ENCODE assay signal across 8 mouse cellular contexts in genomic region chr7:114745481-114746271, GRCm38 (mm10). TPM values are rescaled to one million over a fixed set of nuclear protein-coding genes. Genes with fewer than 3 reads are reported as not detected.
DNase-seq lines count a peak whose midpoint lies in the region; ATAC-seq and TF ChIP-seq lines count a peak whose summit lies in the region.

No protein-coding gene starts in this region.

- DNase-seq in lung, postnatal 0 days (ENCODE audit: low spot score), result no peak
- no peak for DNase-seq in lung, postnatal 25 days (ENCODE audit: low spot score)
- DNase-seq in hindbrain, embryonic 14.5 days (ENCODE audit: low spot score), result no peak
- no peak for DNase-seq in liver, adult 2 months (ENCODE audit: extremely low read depth, low read depth, low spot score)
- peak; percentile 39 for DNase-seq in retina, embryonic 14.5 days (ENCODE audit: low spot score)
- no peak for DNase-seq in left cerebral cortex, postnatal 36 days (ENCODE audit: low spot score in 2 of 2)

- 0 out of 2 replicates have a peak, but pooled peaks have one; percentile 17 for TF ChIP-seq CTCF in lung, postnatal 0 days (IDR thresholded peaks at IDR 0.05)
- TF ChIP-seq CTCF in liver, adult 2 months (IDR thresholded peaks at IDR 0.05; ENCODE audit: low read depth, low read length), result peak; percentile 51

- no peak overlapping the region for H3K9ac ChIP-seq in lung, postnatal 0 days (replicated peaks; ENCODE audit: low read depth)
- H3K9ac ChIP-seq in embryonic facial prominence, embryonic 15.5 days, result no peak overlapping the region; the same call in 1 of the 2 replicates
- peak overlapping the region; percentile 43 for H3K9ac ChIP-seq in hindbrain, embryonic 14.5 days
- peak overlapping the region; percentile 62 for H3K9ac ChIP-seq in liver, adult 2 months (ENCODE audit: low read depth, low read length)

- no peaks in the 10 kb centered on the region for H3K27me3 ChIP-seq in lung, postnatal 0 days (replicated peaks; ENCODE audit: insufficient read depth, low read length)
- H3K27me3 ChIP-seq in embryonic facial prominence, embryonic 15.5 days, result 0 out of 2 replicates have a peak, but pooled peaks cover 11% of the 10 kb centered on the region
- no peaks in the 10 kb centered on the region for H3K27me3 ChIP-seq in hindbrain, embryonic 14.5 days (ENCODE audit: control insufficient read depth, insufficient read depth, low read length)
- no peaks in the 10 kb centered on the region for H3K27me3 ChIP-seq in liver, adult 2 months (ENCODE audit: control insufficient read depth, insufficient read depth, low read length)

- no peaks in the 10 kb centered on the region for H3K9me3 ChIP-seq in lung, postnatal 0 days (ENCODE audit: low read length)
- no peaks in the 10 kb centered on the region for H3K9me3 ChIP-seq in embryonic facial prominence, embryonic 15.5 days (replicated peaks)
- no peaks in the 10 kb centered on the region for H3K9me3 ChIP-seq in hindbrain, embryonic 14.5 days (ENCODE audit: control insufficient read depth, low read length)

- WGBS in lung, postnatal 0 days, result 3% methylated on average over 34 of the region's 34 CpGs
- WGBS in embryonic facial prominence, embryonic 15.5 days, result 3% methylated on average over 34 of the region's 34 CpGs
- 6% methylated on average over 34 of the region's 34 CpGs for WGBS in hindbrain, embryonic 14.5 days
- WGBS in liver, adult 2 months, result 13% methylated on average over 34 of the region's 34 CpGs

- no peak overlapping the region for H3K4me3 ChIP-seq in lung, postnatal 0 days (ENCODE audit: low read depth, low read length)
- H3K4me3 ChIP-seq in embryonic facial prominence, embryonic 15.5 days (replicated peaks), result peak overlapping the region; percentile 38
- H3K4me3 ChIP-seq in hindbrain, embryonic 14.5 days (replicated peaks; ENCODE audit: low read length), result peak overlapping the region; percentile 33
- H3K4me3 ChIP-seq in liver, adult 2 months (ENCODE audit: insufficient read depth, low read depth, low read length), result peak overlapping the region; percentile 52; the same call in 1 of the 2 replicates

- ATAC-seq in lung, postnatal 0 days, result no peak
- peak; percentile 85 for ATAC-seq in embryonic facial prominence, embryonic 15.5 days (ENCODE audit: insufficient number of reproducible peaks, low FRiP score, low TSS enrichment, low read depth)
- ATAC-seq in hindbrain, embryonic 14.5 days (ENCODE audit: low FRiP score), result peak; percentile 64
- no peak for ATAC-seq in erythroid progenitor cell, adult 5-6 weeks (replicated peaks; ENCODE audit: low FRiP score, poor library complexity, severe bottlenecking)

- no peak for TF ChIP-seq EP300 in lung, postnatal 0 days (IDR thresholded peaks at IDR 0.05)

- H3K79me2 ChIP-seq in liver, adult 2 months (ENCODE audit: control insufficient read depth, insufficient read depth, low read length), result no peaks in the 10 kb centered on the region

- TF ChIP-seq POLR2A in liver, adult 2 months (IDR thresholded peaks at IDR 0.05; ENCODE audit: extremely low read depth, insufficient read depth, low read length), result no peak

- H3K4me1 ChIP-seq in lung, postnatal 0 days (ENCODE audit: insufficient read depth, low read depth, low read length), result no peaks in the 10 kb centered on the region
- peaks cover 15% of the 10 kb centered on the region for H3K4me1 ChIP-seq in embryonic facial prominence, embryonic 15.5 days
- H3K4me1 ChIP-seq in hindbrain, embryonic 14.5 days (replicated peaks; ENCODE audit: control insufficient read depth, insufficient read depth, low read length), result peaks cover 6% of the 10 kb centered on the region; the same call in 1 of the 2 replicates
- no peaks in the 10 kb centered on the region for H3K4me1 ChIP-seq in liver, adult 2 months (ENCODE audit: control insufficient read depth, insufficient read depth, low read length)

- intact Hi-C loops in left cerebral cortex, postnatal 36 days (cut with DNase I), result no loop called here

- H3K4me2 ChIP-seq in lung, postnatal 0 days (replicated peaks; ENCODE audit: low read depth, low read length), result peak overlapping the region; percentile 42
- peak overlapping the region; percentile 69 for H3K4me2 ChIP-seq in embryonic facial prominence, embryonic 15.5 days (replicated peaks)
- H3K4me2 ChIP-seq in hindbrain, embryonic 14.5 days (replicated peaks), result peak overlapping the region; percentile 60

- no peaks in the 10 kb centered on the region for H3K36me3 ChIP-seq in lung, postnatal 0 days (ENCODE audit: insufficient read depth, low read length)
- no peaks in the 10 kb centered on the region for H3K36me3 ChIP-seq in embryonic facial prominence, embryonic 15.5 days
- no peaks in the 10 kb centered on the region for H3K36me3 ChIP-seq in hindbrain, embryonic 14.5 days (replicated peaks; ENCODE audit: control insufficient read depth, insufficient read depth)
- no peaks in the 10 kb centered on the region for H3K36me3 ChIP-seq in liver, adult 2 months (ENCODE audit: control insufficient read depth, insufficient read depth, low read length)

- H3K27ac ChIP-seq in lung, postnatal 0 days (ENCODE audit: low read length), result no peak overlapping the region
- H3K27ac ChIP-seq in embryonic facial prominence, embryonic 15.5 days (replicated peaks), result peak overlapping the region; percentile 53; the same call in 1 of the 2 replicates
- no peak overlapping the region for H3K27ac ChIP-seq in hindbrain, embryonic 14.5 days
- no peak overlapping the region for H3K27ac ChIP-seq in liver, adult 2 months (replicated peaks; ENCODE audit: insufficient read depth, low read depth, low read length)

RNA-seq across cellular contexts. Expression of gene Insc, which starts 2.2 kb away (rescaled TPM):
- polyA plus RNA-seq in lung, postnatal 0 days (2015; fragmentation: Nextera tagmentation; extraction: Ambion mirVana), result 0.66 and 0.77 TPM in 2 replicates
- polyA plus RNA-seq in embryonic facial prominence, embryonic 15.5 days (2015; fragmentation: Nextera tagmentation; extraction: Ambion mirVana), result 13.6 and 14.7 TPM in 2 replicates
- 2.9 and 3.1 TPM in 2 replicates for polyA plus RNA-seq in hindbrain, embryonic 14.5 days (2014; fragmentation: Nextera tagmentation; extraction: Ambion mirVana)
- 14.3 and 37.1 TPM in 2 replicates for total RNA-seq in liver, adult 2 months (2014; rRNA removed)
- 31.2 and 49.5 TPM in 2 replicates for polyA plus RNA-seq in liver, adult 2 months (2012; rRNA removed)
- 1 to 10 TPM; 2.6 to 3.2 TPM for total RNA-seq in left cerebral cortex, postnatal 36 days (2021)
- total RNA-seq in erythroid progenitor cell, adult 5-6 weeks (2015; ENCODE audit: low replicate concordance), result not detected in 2 replicates
- not detected in 2 replicates for total RNA-seq in erythroid progenitor cell, adult 5-6 weeks (2017; ENCODE audit: low replicate concordance)

RNA-seq across cellular contexts. Expression of gene Calcb, which starts 27.2 kb away (rescaled TPM):
- 2.1 and 2.2 TPM in 2 replicates for polyA plus RNA-seq in lung, postnatal 0 days (2015; fragmentation: Nextera tagmentation; extraction: Ambion mirVana)
- 2.2 and 2.3 TPM in 2 replicates for polyA plus RNA-seq in embryonic facial prominence, embryonic 15.5 days (2015; fragmentation: Nextera tagmentation; extraction: Ambion mirVana)
- 11.2 and 11.6 TPM in 2 replicates for polyA plus RNA-seq in hindbrain, embryonic 14.5 days (2014; fragmentation: Nextera tagmentation; extraction: Ambion mirVana)
- total RNA-seq in liver, adult 2 months (2014; rRNA removed), result not detected in 2 replicates
- not detected in 2 replicates for polyA plus RNA-seq in liver, adult 2 months (2012; rRNA removed)
- total RNA-seq in left cerebral cortex, postnatal 36 days (2021), result not detected
- total RNA-seq in erythroid progenitor cell, adult 5-6 weeks (2015; ENCODE audit: low replicate concordance), result not detected in 2 replicates
- not detected in 2 replicates for total RNA-seq in erythroid progenitor cell, adult 5-6 weeks (2017; ENCODE audit: low replicate concordance)

Comparison
In these comparisons a context has a peak if more than half of its experiments do, and no peak if none do; other contexts are left out.
1. ATAC-seq: peak in embryonic facial prominence, embryonic 15.5 days (single experiment) and hindbrain, embryonic 14.5 days (single experiment); none in lung, postnatal 0 days (single experiment) and erythroid progenitor cell, adult 5-6 weeks (single experiment).
2. H3K9ac ChIP-seq: peak in hindbrain, embryonic 14.5 days (single experiment) and liver, adult 2 months (single experiment); none in lung, postnatal 0 days (single experiment) and embryonic facial prominence, embryonic 15.5 days (single experiment).
3. Peak in every context shown above with its lines, with median percentiles within 50 percentile points of each other: H3K4me2 ChIP-seq.